Mouse (Mus musculus) cerebellum, adult 11 months (tissue): Measurements from ENCODE around the gene Ctsl.
A peak's percentile ranks its signal among the peaks of the same experiment; 100 is the strongest.

ENCODE experiments used
- DNase-seq: peaks from one replicate; pipeline ENCODE4 v3.0.0; 2022

The Ctsl gene

DNA sequence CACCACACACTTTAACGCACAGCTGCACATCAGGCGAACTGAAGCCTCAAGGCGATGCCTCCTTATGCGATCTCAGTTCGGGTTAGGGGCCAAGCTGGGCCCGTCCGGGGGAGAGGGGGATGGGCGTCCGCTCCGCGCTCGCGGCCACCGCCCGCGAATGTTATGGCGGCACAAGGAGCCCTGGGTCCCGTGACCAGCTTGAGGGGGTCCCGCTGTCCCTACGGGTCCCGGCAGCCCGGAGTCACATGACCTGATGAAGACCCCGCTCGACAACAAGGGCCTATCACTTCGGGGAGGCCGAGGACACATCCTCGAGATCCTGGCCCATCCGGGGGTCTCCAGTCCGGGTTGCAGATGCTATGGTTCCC is 901 bp downstream of the Ctsl start:
- no peak for DNase-seq

DNA sequence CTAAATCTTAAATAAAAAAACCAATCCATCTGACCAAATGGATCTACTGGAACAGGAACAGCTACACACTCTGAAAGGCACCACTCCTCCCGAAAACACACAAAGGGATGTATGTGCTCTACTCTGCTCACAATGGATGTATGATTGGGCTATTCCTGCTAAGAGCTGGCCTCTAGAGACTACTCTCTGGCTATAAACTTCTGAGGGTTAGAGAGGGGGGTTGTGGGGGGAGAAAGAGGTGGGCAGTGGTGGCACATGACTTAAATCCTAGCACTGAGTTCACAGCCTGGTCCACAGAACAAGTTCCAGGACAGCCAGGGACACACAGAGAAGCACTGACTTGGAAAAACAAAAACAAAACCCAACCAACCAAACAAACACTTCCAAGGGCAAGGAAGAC is 2.1 kb downstream of the Ctsl start:
- no peak for DNase-seq

DNA sequence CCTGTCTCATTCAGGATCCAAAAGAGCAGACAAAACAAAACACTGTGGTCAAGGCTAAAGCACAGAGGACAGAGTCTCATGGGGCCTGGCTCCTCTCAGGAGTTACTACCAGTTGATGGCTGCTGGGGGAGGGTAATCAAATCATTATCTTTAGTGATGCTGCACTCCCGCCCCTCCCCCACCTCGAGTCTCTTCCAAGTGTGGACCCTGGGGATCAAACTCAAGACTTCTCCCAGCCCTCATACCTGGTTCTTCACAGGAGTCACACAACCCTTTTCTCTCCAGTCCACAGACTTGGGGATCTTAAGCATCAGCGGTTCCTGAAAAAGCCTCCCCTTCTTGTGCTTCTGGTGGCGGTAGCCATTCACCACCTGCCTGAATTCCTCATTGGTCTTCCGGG is 3.1 kb downstream of the Ctsl start:
- DNase-seq, result no peak

DNA sequence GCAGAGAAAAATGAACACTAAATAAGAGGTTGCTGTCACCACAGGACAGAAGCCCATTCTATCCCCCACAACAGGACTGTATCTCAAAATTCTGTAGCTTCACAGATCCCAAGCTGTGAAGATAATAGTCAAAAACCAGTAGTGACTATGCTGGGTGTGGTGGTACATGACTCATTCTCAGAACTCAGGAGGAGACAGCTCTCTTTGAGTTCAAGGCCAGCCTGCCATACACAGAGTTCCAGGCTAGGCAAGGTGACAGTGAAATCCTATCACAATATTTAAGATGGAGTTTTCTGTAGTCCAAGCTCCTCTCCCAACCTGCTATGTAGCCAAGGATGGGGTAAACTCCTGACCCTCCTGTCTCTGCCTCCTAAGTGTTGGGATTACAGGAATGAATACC is 5.4 kb downstream of the Ctsl start:
- no peak for DNase-seq

DNA sequence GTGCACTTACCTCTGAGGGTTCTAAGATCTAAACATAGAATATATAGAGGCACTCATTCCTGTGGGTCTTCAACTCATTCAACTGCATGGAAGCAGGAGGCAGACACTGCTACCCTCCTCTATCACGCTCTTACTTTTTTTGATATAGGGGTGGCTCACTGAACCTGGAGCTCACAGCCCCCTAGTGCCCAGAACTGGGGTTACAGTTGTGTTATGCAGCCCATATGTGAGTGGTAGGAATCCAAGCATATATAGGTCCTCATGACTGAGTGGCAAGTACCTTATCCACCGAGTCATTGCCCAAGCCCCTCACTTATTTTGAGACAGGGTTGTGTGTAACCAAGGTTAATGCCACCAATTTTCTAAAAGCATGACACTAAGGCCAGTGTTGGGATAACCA is 6.4 kb downstream of the Ctsl start:
- no peak for DNase-seq

DNA sequence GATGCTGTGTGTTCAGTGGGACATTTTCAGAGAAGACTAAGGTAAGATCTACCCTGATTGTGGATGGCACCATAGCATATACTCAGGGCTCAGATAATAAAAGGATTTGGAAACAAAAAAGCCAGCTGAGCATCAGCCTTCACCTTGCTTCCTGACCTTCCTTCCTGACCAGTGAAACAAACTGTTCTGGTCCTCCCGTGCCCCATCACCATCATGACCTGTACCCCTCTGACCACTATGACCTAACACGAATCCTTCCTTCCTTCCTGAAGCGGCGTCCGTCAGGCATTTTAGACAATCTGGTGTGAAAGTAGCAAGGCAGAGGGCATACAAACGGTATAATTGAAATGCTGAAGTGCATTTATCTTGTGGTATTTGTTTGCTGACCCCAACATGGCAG is 8.6 kb downstream of the Ctsl start:
- DNase-seq, result no peak

DNA sequence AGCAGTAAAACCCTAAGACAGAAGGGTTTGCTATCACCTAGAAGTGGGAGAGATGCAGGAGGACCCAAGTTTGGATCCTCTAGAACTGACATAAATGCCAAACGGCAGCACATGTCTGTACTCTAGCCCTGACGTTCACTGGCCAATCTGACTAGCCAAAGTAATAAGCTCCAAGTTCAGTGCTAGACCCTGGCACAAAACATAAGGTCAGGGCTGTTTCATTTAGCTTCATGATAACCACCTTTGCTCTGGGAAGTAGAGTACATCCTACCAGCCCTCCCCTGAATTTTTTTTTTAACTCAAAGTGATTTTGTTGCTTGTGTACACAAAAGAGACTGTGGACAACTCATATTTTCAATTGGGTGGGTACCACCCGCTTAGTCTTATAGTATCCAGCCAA is 9.7 kb downstream of the Ctsl start:
- no peak for DNase-seq

DNA sequence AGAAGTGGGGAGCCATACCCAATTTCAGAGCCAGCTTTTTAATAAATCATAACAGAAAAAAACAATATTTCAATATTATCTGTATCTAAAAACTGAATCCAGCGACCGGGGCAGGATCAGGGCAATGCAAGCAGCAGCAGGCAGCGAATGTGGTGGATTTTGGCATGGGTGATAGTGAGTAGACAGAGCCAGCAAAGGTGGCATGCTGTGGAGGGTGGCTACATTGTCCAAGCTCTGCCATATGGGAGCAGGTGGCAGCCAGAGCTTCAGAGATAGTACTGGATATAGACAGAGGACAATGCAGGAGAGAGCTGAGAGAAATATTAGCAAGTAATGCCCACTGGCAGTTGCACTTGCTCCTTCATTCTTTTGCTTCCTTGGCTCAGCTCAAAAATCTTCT is 11.0 kb downstream of the Ctsl start:
- peak; percentile 80 for DNase-seq

DNA sequence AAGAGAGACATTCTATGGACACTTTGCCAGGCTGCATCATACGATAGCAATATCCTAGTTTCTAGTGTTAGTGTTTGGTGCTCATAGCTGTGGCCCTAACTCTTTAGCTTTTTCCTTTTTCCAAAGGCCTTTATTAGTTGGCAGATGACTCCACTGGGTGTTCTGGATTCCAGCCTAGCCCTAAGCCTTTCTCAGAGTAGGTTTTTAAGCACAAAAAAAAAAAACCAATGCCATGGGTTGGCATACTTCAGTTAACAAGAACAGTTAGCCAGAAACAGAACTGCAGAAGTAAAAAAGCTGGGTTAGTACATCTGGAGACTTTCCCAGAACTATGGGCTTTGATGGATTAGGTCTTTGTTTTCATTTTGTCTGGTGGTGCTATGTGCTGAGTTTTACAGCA is 12.2 kb downstream of the Ctsl start:
- no peak for DNase-seq

DNA sequence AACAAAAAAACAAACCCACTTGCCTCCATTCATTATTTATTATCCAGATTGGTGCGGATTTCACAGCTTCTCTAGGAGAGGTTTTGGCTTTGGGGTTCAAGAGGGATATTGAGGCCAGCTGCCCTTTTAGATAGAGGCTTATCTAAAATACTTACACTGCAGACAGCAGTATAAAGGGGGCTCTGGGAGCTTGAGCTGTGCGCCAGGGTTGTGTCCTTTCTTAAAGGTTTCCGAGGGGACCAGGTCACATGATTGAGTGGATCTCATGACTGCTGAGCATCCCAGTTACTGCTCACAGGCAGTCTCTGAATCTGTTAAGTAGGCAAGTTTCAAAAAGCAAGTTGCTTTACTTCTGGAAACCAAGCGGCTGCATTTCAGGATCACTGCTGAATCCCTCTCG is 13.3 kb downstream of the Ctsl start:
- no peak for DNase-seq

DNA sequence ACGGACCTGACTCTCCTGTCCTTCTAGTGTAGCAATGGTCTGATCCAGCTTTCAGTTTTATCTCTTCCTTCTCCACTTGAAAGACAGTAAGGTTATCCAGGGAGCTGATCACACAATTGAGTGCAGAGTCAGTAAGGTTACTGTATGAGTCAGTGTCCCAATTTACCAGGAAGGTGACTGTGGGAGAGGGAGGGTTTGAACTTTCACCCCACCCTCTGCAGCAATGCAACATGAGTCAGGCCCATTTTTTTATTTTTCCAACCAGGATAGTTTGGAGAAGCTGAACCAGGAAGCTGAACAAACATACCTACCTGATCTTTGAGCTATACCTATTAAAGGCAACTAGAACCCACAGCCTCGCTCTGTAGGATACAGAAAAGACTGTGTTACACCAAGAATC is 21.2 kb downstream of the Ctsl start:
- DNase-seq, result no peak

DNA sequence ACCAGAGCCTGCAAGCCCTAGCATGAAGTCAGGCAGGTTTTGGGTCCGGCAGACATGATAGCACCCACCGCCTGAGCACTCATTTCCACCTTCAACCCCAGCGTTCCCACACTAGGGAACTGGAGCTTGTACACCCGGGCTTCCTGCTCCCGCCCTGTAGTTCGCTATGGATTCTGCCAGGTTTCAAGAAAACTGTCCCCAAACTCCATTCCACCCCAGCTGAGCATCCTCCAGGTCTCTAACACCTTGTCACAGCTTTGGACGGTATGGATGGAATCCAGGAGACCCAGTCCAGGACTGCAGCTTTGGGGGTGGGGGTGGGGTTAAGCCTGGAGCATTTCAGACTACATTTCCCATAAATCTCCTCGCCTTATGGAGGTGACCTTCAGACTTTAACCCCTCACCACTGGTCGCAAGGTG is 26.6 kb downstream of the Ctsl start:
- DNase-seq, result peak; percentile 51

DNA sequence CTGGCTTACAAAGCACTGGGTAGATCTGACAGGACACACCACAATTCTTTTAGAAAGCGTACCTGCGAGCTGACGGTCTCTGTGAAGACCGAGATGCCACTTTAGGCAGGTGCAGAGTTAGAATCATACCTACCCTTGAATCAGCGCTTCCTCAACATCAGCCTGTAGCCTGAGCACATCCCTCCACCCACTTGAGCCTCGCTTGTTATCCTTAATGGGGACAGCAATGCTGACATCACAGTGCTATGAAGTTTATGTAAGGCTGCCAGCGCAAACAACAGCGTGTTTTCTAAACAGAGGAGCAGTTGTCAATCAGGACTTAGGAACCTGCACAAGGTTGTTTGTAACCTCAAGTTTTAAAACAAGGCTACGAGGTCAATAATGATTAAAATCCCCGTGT is 27.1 kb downstream of the Ctsl start:
- DNase-seq, result no peak

DNA sequence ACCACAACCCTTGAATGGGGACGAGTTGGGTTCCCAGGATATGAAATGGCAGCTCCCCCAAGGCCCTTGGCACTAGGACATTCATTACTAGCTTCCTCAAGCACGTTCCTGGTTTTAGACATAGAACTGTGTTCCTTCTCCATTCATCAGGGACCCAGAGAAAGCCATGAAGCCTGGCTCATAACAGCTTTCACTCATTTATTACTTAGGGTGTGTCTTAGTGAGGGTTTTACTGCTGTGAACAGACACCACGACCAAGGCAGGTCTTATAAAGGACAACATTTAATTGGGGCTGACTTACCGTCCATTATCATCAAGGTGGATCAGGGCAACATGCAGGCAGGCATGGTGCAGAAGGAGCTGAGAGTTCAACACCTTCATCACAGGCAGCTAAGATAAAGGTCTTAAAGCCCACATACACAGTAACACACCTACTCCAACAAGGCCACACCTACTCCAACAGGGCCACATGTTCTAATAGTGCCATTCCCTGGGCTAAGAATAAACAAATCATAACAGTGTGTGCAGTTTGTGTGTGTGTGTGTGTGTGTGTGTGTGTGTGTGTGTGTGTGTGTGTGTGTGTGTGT is 35.1 kb downstream of the Ctsl start:
- no peak for DNase-seq

DNA sequence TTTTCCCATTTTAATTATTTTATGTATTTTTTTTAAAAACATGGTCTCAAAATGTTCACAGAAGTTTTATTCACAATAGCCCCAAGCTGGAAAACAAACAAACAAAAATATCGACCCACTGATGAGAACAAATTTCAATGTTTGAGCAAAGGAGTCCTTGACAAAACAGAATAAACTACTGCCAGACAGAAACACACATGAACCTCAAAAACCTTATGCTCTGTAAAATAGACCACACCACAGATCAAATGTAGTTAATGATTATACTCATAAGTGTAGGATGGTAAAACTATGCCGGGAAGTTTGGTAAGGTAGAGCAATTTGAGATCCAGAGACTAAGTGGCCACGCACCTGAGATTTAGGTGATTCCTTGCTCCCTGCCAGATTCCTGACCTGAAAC is 37.6 kb downstream of the Ctsl start:
- no peak for DNase-seq

DNA sequence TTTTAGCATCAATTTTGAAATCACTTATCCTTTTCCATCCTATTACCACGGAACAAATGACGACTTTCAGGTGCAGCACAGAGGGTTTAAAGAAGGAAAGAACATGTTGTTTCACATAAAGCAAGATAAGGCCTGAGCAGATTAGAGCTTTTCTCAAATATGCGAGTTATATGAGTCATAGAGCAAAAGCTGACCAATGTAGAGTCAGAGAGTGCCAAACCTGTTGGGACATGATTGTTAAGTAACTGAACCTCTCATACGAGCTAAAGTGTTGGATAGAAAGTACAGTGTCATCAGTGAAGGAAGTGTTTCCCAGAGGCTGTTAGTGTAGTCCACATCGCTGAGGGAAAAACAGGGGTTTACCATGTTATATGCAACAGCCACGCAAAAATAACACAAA is 38.4 kb downstream of the Ctsl start:
- no peak for DNase-seq

DNA sequence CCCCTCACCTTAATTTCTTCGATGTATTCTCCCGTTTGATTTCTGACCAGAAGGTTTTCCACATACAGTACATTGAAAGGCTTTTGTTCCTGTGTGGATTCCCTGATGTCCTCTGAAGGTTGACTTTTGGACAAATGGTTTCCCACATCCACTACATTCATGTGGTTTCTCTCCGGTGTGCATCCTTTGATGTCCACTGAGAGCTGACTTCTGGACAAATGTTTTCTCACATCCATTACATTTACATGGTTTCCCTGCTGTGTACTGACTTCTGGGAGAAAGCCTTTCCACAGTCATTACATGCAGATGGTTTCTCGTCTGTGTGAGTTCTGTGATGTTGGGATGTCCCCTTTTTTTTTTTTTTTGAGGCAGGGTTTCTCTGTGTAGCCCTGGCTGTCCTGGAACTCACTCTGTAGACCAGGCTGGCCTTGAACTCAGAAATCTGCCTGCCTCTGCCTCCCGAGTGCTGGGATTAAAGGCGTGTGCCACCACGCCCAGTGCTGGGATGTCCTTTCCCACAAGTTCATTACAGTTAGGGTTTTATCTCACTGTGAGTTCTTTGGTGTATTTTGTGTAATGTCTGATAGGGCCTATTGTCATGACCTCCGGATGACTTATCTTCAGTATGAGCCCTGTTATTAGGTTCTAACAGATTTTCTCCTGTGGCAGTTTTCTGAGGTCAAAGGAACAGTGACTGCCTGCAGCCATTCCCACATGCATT is 48.0 kb downstream of the Ctsl start:
- DNase-seq, result no peak

DNA sequence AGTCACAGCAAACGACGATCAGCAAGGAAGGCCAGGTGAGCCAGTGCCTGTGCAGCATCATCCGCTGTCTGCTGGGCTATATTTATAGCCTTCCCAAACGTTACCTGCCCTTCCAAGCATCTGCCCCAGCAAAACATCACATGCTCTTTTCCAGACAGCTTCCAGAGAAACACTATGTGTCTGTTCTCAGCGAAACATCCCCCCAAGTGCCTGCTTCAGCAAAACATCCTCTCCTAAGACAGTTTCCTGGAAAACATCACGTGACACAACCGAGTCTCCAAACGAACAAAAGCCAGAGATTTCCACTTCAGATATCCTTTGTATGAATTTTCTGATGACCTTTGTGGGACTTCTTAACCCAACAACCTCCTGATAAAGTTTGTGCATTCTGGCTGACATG is 50.4 kb downstream of the Ctsl start:
- DNase-seq, result no peak

DNA sequence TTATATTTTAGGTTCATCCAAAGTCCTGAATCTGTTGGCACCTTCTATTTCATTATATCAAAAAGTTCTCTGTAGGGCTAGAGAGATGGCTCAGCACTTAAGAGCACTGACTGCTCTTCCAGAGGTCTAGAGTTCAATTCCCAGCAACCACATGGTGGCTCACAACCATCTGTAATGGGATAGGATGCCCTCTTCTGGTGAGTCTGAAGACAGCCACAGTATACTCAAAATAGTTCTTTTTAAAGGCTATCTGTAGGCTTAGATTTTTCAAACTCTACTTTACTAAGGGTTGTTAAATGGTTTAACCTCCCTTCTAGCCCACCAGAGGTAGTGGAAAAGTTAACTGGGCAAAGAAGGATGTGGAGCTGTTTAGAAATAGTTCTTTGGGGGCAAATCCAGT is 50.9 kb downstream of the Ctsl start:
- DNase-seq, result no peak

DNA sequence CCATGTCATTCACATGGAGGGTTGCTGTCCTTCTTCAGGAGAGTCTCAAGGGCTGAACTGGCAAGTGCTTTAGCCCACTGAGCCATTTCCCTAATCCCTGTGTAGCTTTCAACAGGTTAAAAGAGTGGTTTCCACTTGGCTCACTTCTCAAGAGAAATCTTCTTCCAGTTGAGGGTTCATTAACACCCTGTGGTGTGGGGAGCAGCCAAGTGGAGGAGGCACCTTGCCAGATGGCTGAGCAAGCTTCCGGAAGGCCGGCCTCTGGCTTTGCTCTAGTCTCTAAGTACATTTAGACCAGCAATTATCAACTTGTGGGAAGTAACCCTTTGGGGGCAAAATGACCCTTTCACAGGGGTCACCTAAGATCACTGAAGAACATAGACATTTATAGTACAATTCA is 52.3 kb downstream of the Ctsl start:
- no peak for DNase-seq

DNA sequence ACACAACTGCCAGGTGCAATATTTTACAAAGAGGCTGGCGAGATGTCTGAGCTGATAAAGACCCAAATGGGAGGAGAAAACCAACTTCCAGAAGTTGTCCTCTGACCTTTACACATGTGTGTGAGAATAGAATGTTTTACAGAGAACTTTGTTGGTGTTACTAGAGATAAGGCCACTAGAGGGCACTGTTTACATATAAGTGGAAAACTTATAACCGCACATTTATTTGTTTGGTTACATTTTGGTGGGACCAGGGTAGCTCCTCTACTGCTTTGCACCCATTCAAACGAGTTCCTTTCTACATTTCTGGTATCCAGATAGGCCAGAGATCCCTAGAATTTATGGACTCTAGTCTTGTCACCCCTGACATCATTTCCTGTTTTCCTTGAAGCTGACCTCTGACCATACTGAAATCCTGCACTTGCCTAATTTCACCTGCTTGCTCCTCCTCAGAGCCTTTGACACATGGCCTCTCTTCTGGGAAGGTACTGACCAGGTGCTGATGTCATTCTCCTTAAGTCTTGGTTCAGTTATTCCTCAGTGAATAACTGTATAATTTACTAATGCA is 55.1 kb downstream of the Ctsl start:
- no peak for DNase-seq

DNA sequence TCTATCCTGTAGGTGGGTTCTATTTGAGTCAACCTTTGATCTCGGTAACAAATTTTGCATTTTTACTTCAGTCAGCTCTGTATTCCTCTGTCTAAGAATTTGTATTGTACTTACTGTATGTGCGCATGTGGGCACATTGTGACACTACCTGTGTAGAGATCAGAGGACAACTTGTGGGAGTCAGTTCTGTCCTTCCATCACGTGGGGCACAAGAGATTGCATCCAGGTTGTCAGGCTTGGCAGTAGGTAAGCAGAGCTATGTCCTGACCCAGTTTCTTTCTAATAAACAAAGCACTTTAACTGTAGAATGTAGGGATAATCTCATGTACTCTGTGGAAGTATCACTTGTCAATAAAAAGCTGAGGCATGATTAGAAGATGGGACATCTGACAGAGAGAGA is 56.6 kb downstream of the Ctsl start:
- no peak for DNase-seq

DNA sequence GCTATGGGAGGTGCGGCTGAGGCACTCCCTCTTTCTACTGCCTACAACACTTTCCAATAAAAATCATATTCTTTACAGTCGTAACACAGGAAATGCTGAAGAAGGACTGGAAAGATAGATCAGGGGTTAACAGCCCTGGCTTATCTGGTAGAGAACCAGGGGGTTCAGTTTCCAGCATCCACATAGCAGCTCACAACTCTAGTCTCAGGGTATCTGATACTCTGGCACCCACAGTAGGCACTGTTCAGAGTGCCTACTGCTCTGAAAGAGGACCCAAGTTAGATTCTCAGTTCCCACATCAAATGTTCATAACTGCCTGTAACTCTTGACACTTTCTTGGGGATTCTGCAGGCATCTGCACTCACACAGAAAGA is 57.8 kb downstream of the Ctsl start:
- no peak for DNase-seq

DNA sequence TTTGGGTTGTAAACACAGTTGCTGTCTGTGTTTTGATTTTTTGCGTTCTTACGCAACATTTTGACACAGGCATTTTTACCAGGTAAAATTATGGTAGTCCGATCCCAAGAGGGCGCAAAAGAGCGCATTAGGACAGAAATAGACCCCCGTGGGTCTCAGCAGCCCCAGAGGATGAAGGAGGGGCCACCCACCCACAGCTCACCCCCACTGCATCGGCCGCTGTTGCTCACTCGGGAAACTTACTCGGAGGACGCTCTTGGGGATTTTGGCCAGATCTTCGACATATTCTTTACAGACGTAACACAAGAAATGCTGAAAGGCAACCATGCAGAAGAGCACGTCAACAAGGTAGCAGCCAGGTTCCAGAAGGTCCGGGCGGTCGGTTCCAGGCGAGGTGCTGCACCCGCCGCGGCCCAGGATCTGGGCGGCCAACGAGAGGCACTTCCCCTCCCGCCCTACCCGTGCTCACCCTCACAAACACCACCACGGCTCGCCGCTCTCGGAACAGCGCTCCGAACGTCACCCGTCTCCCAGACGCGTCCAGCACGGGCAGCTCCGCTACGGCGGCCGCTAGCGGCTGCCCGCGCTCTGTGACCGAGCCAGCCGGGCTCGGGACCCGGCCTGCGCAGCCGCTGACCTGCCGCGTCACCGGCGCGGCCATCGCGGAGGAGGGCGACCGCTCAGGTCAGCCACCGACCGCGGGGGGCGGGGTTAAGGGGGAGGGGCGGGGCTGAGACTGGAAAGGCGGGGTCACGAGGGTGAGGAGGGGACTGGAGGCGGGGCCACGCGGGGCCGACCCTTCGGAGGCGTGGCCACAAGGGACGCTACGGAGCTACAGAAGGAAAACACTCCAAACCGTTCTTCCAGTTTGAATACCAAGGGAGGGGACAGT is 58.4 kb downstream of the Ctsl start, which contains the start of gene Aaed1:
Gene Aaed1 (minus strand): TSS at position 687 of the 892 bp plus-strand sequence.
- DNase-seq, result peak; percentile 87
